Mouse (Mus musculus): ENCODE results near the gene Olfr305. TPM values are rescaled to one million over a fixed set of nuclear protein-coding genes. Genes with fewer than 3 reads are reported as not detected.

Gene Olfr305
- polyA plus RNA-seq, 1 experiment from 2014 or later, result not detected

Other genes starting within 250 kb of the Olfr305 start
- gene Vmn2r75, start 195.2 kb downstream of the Olfr305 start, polyA plus RNA-seq (2015; fragmentation: Nextera tagmentation; extraction: Ambion mirVana), result not detected in 2 replicates
- gene Vmn2r76, start 120.6 kb downstream of the Olfr305 start, polyA plus RNA-seq (2015; fragmentation: Nextera tagmentation; extraction: Ambion mirVana), result not detected in 2 replicates
- gene Olfr310, start 89.8 kb downstream of the Olfr305 start, polyA plus RNA-seq (2015; fragmentation: Nextera tagmentation; extraction: Ambion mirVana), result not detected in 2 replicates
- not detected in 2 replicates for gene Olfr309, start 53.2 kb downstream of the Olfr305 start, polyA plus RNA-seq (2015; fragmentation: Nextera tagmentation; extraction: Ambion mirVana)
- gene Olfr308, start 41.3 kb downstream of the Olfr305 start, polyA plus RNA-seq (2015; fragmentation: Nextera tagmentation; extraction: Ambion mirVana), result not detected in 2 replicates
- gene Olfr307, start 29.3 kb downstream of the Olfr305 start, polyA plus RNA-seq (2015; fragmentation: Nextera tagmentation; extraction: Ambion mirVana), result not detected in 2 replicates
- gene Olfr304, start 19.7 kb upstream of the Olfr305 start, polyA plus RNA-seq (2015; fragmentation: Nextera tagmentation; extraction: Ambion mirVana), result not detected in 2 replicates
- not detected in 2 replicates for gene Olfr303, start 30.9 kb upstream of the Olfr305 start, polyA plus RNA-seq (2015; fragmentation: Nextera tagmentation; extraction: Ambion mirVana)
- not detected in 2 replicates for gene Olfr301, start 36.9 kb upstream of the Olfr305 start, polyA plus RNA-seq (2015; fragmentation: Nextera tagmentation; extraction: Ambion mirVana)
- gene Olfr299, start 93.0 kb upstream of the Olfr305 start, polyA plus RNA-seq (2015; fragmentation: Nextera tagmentation; extraction: Ambion mirVana), result not detected in 2 replicates
- not detected in 2 replicates for gene Olfr298, start 125.6 kb upstream of the Olfr305 start, polyA plus RNA-seq (2015; fragmentation: Nextera tagmentation; extraction: Ambion mirVana)
- not detected in 2 replicates for gene Olfr297, start 153.0 kb upstream of the Olfr305 start, polyA plus RNA-seq (2015; fragmentation: Nextera tagmentation; extraction: Ambion mirVana)
- gene Olfr295, start 216.9 kb upstream of the Olfr305 start, polyA plus RNA-seq (2015; fragmentation: Nextera tagmentation; extraction: Ambion mirVana), result not detected in 2 replicates
- not detected in 2 replicates for gene Olfr294, start 249.7 kb upstream of the Olfr305 start, polyA plus RNA-seq (2015; fragmentation: Nextera tagmentation; extraction: Ambion mirVana)